Mouse (Mus musculus): ENCODE data around the gene Olfr1176.

The Olfr1176 gene

GRCm38 (mm10) chr2:88336421-88336820 lies at the start of gene Olfr1176:
Gene Olfr1176 (plus strand): TSS chr2:88336721.
- DNase-seq, result no peak

GRCm38 (mm10) chr2:88315035-88315434 lies 21.5 kb upstream of the Olfr1176 start, which contains the start of gene Olfr1174-ps:
Gene Olfr1174-ps (minus strand): TSS chr2:88315135.
- DNase-seq, result no peak

GRCm38 (mm10) chr2:88327115-88327514 lies 9.4 kb upstream of the Olfr1176 start, which contains the start of gene Olfr1175-ps:
Gene Olfr1175-ps (minus strand): TSS chr2:88327215.
- DNase-seq, result no peak

GRCm38 (mm10) chr2:88346392-88346791 lies 9.9 kb downstream of the Olfr1176 start, which contains the start of gene Olfr1177-ps:
Gene Olfr1177-ps (minus strand): TSS chr2:88346492.
- no peak for DNase-seq

GRCm38 (mm10) chr2:88356304-88356703 lies 19.8 kb downstream of the Olfr1176 start:
- peak; percentile 56 for DNase-seq

- DNase-seq, result no peak
These were observed 50.2 kb downstream of the Olfr1176 start, which contains the start of gene Olfr1178 for GRCm38 (mm10) chr2:88386762-88387161. Gene Olfr1178 (plus strand): TSS chr2:88387062.

Measured in retina, postnatal 1 day (tissue).